Mouse (Mus musculus) lung, postnatal 4 days (tissue): ENCODE measurements around the gene Alox15.
A peak's percentile ranks its signal among the peaks of the same experiment; 100 is the strongest.
"Not testable (repeated sequence)": the region's sequence is repeated elsewhere in the genome, so short reads cannot be mapped to it uniquely, and the experiment has no call there.

Experiments
- DNase-seq, 2 experiments: peaks; one replicate each; pipeline ENCODE4 v3.0.0; 2021

The Alox15 gene

DNA sequence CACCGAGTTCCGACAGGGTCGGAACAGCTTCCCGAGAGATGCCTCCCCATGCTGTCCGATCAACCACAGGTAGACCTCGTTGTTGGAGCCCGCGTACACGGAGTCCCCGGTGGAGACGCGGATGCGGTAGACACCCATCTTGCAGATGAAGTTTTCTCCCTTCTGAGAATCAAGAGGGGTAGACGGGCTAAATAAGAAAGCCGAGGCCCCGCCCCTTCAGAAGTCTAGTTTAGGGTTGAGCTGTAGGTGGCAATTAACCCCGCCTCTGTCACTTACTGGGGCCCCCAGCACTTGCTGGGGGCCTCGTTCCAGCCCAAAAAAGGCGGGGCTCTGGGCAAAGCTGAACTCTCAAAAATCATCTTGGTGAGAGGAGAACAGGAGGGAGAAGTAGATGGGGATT is at the start of gene Alox15:
TSS of gene Alox15 (minus strand) at position 164 of the 400 bp plus-strand sequence.
- DNase-seq: peak in 1 of 2 experiments; percentile 8

DNA sequence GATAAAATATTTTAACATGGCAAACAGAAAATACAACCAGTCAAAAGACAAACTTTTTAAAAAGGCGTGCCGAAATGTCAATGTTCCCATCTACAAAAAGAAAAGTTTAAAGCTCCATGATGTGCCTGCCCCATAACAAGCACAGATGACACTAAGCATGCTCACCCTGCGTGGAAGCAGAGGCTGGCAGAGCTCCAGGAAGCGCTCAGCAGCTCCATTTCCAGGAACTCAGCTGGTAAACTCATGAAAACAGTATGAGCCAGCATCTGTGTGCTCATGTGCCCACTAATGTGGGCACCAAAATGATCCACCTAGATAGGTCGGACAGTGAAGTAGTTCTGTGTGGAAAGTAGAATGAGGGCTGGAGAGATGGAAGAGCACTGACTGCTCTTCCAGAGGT is 37.6 kb upstream of the Alox15 start:
- DNase-seq: no peak

DNA sequence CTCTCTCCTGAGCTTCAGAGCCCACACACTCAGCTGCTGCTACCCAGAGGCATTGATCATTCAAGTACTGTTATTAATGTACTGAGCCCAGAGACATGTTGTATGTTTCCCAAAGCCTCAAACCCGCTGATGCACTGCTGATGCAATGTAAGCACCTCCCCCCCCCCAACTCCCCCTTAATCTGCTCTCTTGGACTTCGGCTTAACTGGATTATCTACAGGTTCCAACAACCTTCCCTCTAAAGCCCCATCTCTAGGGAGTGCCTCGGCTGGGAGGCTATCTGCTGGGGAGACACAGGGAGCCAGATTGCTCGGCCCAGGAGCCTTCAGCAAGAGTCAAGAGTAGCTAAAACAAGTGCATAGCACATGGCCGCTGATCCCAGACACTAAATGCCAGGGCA is 35.6 kb upstream of the Alox15 start:
- no peak for DNase-seq

DNA sequence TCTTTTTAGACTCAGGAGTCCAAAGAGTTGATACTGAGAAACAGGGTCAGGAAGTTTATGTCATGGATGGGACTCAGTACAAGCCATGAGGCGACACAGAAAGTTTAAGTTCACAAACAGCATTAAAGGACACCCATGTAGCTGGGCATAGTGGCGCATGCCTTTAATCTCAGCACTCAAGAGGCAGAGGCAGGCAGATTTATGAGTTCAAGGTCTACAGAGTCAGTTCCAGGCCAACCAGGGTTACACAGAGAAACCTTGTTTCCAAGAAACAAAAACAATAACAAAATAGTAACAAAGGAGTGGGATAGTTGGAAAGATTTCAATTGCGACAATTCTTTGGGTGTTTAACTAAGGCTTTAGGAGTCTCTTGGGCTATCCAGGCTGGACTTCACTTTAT is 32.3 kb upstream of the Alox15 start:
- DNase-seq: no peak

DNA sequence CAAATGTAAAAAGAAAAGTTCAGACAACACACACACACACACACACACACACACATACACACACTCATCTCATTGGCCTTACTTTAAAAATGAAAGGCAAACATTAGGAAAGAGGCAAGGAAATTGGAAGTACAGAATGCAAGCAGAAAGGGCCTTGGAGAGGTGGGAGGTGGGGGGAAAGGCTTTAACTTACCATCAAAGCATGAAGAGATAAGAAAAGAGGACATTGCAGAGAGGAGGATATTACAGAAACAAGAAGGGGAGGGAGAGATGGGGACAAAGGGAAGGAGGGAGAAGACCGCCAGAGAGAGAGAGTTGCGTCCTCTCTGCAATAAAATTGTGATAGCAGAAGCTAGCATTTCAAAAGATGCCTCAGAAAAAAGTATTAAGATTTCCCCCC is 29.5 kb upstream of the Alox15 start:
- DNase-seq: no peak

DNA sequence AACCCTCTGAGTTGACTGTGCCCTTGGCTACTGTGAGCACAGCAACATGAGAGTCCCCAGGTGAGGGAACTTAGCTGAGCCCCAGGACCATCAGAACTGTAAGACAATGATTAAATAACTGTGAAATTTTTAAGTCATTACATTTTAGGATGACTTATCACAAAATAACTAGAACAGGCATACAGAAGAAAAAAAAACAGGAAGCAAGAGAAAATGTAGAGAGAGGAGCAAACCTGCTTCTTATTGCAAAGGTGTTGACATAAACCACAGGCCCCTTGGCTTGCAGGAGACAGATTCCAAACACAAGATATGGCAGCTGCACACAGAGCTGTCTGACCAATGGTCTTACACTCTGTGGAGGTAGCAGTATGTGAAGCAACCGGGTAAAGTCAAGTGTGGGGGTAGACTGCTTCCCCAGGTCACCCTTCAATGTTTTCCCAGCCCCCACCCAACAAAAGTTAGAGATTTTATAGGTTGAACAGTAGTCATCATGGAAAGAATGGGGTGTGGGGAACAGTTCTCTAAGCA is 28.7 kb upstream of the Alox15 start:
- no peak for DNase-seq

DNA sequence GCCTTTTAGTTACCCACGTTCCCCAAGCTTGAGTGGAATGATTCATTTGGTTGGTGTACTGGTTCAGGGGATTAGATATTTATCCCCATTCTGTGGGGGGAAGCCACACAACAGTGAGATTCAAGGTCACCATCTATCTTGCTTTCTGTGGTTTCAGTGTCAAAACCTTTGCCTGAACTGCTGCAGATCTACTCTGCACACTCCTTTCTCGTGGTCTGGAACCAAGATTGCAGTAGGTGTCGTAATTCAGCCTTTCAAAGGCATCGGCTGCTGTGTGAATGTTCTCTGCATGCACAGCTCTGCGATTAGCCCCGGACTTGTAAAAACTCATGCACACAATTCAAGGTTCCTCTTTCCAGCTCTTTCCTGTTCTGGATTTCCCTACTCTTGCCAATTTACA is 24.2 kb upstream of the Alox15 start:
- DNase-seq: no peak

DNA sequence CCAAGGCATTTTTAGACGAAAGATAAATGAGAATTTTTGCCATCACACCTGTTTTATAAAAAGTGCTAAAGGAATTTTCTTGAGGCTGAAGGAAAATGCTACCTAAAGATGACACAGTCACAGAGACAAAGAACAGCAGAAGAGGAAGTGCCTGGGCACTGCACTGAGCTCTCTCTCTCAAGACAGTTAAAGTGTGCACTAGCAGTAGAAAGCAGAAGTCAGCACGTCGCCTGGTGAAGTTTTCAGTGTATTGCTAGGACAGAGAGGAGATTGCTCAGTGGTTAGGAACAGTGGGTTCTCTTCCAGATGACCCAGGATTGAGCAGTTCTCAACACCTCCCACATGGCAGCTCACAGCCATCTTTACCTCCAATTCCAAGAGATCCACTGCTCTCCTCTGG is 22.5 kb upstream of the Alox15 start:
- DNase-seq: peak in 1 of 2 experiments; percentile 14

DNA sequence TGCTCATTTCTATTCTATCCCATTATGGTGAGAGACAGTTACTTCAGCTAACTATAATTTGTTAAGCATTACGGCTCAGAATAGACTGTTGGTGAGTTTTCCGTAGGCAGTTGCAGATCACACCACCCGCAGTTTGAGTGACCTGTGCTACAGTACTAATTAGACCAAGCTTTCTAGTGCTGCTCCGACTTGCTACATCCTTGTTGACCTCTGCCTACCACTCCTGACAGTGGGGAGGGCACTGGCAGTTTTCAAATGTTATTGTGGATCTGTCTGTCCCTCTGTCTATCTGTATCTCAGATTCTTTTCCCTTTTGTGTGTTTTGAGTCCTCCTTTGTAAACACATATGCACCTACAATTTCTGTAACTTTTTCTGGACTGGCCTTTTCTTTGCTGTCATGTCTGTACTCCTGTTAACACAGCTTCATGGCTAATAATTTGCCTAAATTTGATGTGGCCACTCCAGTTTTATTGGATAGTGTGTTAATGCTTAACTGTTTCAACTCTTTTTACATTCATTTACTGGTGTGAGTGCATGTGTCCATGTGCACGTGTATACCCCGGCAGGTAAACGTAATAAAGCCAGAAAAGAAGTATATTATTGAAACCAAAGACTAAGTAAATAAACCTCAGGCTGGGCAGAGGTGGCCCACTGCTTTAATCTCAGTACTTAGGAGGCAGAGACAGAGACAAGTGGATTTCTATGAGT is 21.2 kb upstream of the Alox15 start:
- no peak for DNase-seq

DNA sequence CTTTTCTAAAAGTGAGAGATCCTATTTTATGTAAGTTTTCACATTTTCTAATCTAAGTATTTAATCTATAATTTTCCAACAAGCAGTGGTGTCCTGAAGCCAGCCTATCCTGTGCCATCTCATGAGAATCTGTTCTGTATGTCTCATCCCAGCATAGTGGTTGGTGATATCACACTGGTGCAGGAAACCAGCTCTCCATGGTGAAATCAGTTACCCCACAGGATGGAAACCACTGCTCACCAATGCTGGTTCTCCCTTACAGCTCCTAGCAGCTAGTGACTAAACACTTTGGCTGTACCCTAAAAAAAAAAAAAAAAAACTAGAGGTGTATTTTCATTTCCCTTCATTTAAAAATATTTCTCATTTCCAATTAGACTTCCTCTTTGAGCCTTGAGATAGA is 20.6 kb upstream of the Alox15 start:
- DNase-seq: no peak

DNA sequence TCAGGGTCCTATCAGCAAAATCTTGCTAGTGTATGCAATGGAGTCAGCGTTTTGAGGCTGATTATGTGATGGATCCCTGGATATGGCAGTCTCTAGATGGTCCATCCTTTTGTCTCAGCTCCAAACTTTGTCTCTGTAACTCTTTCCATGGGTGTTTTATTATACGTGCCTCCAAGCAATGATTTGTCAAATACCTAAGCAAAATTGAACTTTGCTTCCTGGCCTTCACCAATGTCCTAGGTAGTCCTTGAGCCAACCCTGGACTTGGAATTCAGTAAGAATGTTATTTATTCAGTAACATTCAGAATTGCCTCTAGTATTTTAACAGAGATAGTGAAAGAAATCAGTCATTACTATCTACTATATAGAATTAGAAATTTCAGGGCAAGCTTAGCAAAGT is 16.8 kb upstream of the Alox15 start:
- DNase-seq: not testable (repeated sequence)

DNA sequence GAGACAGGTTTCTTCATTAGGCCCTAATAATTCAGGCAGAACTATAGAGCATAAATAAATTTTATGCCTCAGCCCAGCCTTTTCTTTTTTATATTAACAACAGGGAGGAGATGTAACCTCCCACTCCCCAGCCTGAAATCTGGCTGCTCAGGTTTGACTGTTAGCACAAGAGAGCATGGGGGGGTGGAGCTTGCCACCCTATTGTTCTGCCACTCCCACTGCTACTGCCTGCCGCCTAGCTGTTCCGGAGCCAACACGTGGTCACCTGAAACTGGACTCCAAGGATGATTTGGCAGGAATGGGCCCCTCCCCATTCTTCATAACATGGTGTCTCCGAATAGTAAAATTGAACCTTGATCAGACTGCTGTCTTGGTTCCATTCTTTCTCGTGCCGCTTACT is 15.9 kb upstream of the Alox15 start:
- DNase-seq: not testable (repeated sequence)

DNA sequence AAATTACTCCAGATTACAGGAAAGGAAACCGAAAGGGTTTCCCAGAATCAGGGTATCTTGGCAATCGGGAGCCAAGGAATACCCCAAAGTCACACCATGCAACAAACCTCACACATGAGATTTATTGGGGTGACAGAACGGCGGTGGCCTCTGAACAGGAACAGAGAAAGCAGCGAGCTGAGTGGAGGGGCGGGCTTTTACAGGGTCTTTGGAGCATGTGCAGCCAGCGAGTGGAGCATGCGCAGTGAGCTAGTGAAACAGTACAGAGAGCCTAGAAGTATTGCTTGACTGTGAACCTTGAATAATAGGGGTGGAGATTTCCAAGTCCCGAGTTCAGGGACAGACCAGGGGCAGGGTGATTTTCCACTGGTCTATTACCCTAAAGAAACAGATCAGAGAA is 3.2 kb downstream of the Alox15 start:
- no peak for DNase-seq

DNA sequence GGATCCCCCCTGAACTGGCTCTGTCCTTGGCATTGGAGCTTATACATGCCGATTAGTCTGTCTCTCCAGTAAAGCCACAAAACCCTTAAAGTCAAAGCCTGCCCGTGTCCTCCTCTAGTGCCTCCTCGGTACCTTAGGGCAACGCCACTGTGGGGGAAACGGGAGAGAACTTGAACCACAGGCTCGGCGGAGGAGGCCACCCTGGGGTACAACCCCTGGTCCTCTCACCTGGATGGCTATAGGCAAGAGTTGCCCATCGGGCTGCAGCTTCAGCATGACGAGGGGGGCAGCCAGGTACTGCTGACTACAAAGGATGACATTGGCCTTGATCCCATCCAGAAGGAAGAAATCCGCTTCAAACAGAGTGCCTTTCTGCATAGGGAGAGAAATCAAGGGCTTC is 4.0 kb downstream of the Alox15 start:
- no peak for DNase-seq

DNA sequence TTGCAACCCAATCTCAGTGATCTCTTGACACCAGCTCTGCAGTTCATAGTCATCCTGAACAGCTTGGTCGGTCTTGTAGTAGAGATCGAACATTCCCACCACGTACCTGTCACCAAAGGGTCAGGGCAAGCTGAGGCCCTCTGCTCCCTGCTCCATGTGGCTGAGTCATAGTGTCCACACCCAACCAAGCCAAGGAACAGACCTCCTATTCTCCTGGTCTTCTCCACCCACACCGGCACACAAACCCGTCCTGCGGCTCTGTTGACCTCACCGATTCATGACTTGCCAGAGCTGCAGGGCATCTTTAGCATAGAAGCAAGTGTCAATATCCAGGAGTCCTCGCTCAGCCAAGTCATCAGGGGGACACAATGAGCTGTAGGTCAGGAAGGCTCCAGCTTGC is 6.3 kb downstream of the Alox15 start:
- no peak for DNase-seq

DNA sequence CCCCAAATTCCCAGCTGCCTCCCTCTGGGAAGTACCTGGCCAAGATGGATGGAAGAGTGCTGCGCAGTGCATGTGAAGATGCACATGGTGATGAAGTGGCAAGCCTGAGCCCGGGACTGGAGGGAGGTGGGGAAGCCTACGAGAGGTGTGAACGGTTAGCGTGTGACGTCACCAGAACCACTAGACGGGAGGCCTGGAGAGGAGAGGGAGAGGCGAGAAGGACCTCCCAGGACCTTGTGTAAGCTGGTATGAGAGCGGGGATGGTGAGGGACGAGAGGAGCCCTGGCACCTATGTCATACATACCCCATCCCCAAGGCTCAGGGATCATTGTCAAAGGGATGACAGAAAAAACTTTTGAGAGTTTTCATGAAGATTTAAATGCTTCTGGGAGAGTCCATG is 6.8 kb downstream of the Alox15 start:
- DNase-seq: no peak

DNA sequence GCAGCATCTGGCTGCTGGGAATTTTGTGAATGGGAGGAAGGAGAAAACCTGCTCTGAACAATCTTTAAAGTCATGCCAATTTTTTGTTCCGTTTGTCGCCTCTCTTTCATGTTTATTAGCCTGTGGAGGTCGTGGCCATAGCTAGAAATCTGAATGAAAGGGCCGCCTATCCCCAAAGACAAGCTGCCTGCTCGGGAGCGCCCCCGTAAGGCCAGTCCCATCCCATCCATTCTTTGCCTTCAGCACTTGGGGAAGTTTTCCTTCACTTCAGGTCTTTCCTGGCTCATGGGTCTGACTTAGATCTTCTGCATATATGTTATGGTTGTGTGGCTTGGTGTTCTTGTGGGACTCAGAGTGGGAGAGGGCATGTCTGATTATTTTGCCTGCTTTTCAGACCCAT is 12.3 kb downstream of the Alox15 start:
- DNase-seq: no peak

DNA sequence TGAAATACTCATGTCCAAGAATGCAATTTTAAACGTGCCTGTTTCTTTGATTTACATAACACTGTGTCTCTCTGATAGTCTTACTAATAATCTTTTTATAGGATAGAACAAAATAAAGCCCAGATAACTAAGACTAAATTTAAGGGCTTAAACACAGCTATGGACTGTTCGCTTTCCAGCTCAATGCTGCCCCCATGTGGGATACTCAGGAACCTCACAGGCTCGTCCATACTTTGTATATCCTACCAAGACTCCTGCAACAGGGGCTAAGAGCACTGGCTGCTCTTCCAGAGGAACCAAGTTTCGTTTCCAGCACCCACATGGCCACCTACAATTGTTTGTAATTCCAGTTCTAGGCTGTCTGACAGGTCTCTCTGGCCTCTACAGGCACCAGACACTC is 17.4 kb downstream of the Alox15 start:
- DNase-seq: peak; percentile 54 to 77

DNA sequence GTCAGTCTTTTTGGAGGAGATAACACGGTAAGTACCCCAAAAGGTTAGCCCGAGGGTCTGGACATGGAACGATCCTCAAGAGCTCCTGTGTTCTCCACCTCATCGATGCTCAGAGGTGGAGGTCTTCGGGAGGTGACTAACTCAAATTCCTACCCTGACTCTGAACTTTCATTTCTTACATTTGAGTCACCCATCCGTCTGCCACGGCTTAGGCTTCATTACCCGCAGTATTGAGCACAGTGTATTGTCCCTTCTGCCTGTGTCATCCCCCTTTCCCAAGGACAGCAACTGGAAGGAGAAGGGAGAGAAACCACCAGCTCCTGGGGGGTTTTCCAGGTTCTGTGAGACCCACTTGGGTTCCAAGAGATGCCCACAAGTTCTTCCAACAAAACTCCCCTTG is 27.1 kb downstream of the Alox15 start:
- no peak for DNase-seq

DNA sequence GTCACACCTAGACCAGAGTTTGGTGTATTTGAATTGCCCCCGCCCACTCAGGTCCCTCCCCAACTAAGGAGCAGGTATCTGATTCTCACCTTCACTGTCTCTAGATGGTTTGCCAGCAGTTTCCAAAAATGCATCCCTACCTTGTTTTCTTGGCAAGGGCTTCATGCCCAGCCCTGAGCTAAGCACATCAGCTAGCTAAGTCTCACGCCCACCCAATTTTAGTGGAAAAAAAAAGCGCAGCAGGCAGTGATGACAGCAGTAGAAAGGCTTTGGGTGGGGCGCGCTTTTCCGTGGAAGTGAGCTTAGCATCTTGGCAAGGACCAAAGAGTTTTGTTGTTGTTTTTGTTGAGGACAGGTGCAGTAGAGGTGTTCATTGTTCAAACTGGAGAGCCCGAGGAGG is 29.3 kb downstream of the Alox15 start, which contains the start of gene Alox12e:
TSS of gene Alox12e (minus strand) at position 101 of the 400 bp plus-strand sequence.
- no peak for DNase-seq

DNA sequence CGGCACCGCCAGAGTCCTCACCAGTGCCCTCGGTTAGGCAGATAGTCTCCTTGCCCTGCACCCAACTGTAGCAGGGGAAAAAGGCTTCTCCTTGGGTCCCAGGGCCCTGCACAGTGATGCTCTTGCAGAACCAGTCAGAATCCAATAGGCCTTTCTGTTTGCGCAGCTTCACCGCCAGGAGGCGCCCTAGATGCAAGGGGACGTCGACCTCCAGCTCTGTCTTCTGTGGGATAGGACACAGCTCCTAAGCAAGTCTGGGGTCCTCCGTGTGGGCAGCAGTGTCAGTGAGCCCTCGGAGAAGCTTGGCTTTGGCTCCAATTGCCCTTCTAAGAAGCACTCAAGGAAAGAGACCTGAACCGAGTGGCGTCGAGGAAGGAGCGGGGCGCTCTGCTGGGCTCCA is 30.2 kb downstream of the Alox15 start:
- DNase-seq: peak; percentile 47 to 65

DNA sequence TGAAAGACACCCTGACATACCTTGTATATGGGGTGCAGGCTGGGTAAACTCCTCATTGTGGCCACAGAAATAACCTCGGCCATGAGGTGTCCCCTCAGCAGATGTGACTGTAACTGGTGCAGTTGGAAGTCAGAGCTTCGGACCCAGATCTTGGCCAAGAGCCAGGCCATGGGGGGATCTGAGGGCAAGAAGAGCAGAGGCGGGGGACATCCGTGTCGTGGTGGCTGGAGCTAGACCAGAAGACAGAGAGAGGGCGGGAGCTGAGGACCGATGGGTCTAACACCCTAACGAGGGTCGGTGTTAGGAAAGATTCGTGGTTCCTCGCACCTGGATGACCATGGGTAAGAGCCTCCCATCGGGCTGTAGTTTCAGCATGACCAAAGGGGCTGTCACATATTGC is 32.2 kb downstream of the Alox15 start:
- no peak for DNase-seq

DNA sequence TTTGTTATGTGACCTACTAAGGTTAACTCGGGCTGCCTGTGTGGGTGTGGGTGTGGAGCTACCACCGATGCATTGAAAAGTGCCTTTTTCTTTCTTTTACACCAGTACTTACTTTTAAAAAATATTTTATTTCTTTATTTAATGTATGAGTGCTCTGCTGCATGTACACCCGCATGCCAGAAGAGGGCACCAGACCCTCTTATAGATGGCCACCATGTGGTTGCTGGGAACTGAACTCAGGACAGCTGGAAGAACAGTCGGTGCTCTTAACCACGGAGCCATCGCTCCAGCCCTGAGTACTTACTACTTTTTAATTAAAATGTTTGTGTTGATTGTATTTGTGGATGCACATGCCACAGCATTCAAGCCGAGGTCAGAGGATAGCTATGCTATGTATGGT is 38.0 kb downstream of the Alox15 start:
- DNase-seq: peak in 1 of 2 experiments; percentile 21

DNA sequence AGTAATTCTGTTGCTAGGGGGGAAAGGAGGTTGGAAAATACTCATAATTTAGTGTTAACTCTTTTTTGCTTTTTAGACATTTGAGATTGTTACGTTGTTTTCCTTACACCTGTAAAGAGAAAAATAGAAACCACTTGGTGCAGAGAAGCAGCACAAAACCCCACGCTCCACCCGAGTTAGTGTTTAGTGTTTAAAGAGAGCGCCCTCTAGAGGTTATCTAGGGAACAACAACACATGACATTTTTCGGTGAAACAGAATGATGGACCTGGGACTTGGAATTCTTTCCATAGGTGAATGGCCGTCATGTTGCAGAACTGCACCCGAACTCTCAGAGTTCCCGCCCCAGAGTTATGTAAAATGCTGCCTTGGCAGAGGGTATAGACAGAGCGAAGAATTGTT is 42.5 kb downstream of the Alox15 start:
- DNase-seq: peak in 1 of 2 experiments; percentile 62

DNA sequence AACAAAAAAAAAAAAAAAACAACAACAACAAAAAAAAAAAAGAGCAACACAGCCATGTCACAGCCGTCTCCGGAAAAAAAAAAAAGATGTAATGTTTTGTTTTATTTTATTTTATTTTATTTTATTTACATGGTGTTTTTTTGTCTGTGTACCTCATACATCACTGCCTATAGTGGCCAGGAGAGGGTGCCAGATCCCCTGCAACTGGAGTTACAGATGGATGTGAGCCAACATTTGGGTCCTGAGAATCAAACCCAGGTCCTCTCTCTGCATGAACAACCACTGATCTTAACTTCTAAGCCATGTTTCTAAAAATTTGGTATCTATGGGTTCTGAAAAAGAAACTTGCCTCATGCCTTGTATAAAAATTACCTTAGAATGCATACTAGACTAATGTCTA is 43.5 kb downstream of the Alox15 start:
- no peak for DNase-seq
